Mouse (Mus musculus): ENCODE measurements at regions not wholly inside any gene's neighbourhood (a gene's known extent, or its start where the extent isn't known, plus 50 kb on each side); places are given as distances from the start of the nearest gene placed in this dataset.

DNA sequence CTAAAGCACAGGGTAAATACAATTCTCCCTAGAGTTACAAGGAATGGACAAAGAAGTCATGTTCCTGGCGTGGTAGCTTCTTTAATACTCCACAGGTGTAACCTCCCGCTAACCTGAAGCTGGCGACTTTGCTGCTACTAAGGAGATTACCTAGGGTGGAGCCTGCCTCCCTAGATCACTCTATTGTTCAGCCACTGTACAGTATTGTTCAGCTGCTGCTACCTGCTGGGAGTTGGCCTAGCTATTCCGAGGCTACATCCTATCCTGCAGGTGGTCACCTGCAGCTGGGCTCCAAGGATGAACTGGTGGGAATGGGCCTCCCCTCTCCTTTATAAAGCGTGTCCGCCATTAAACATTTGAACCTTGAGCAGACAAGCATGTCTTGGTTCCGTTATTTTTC is 183.8 kb upstream of the Slc39a10 start:
- TF ChIP-seq POLR2A (IDR thresholded peaks at IDR 0.05; ENCODE audit: low read depth, low read length) (no peak), CTCF (IDR thresholded peaks at IDR 0.05; ENCODE audit: extremely low read depth, insufficient read length, insufficient replicate concordance, low read depth, low read length) (no peak)
